Mouse (Mus musculus): ENCODE results near the gene Tsr3. TPM values are rescaled to one million over a fixed set of nuclear protein-coding genes. Genes with fewer than 3 reads are reported as not detected.
A peak's percentile ranks its signal among the peaks of the same experiment; 100 is the strongest.

Gene Tsr3
- polyA plus RNA-seq, 1 experiment from 2014 or later = 24.7 TPM

GRCm38 (mm10) chr17:25248033-25248750 is 8.2 kb downstream of the Tsr3 start:
- no peak overlapping the region for H3K27ac ChIP-seq
- no peaks in the 10 kb centered on the region for H3K9me3 ChIP-seq (replicated peaks)
- 67% methylated on average over 18 of the region's 18 CpGs for WGBS
- H3K27me3 ChIP-seq = peaks cover 40% of the 10 kb centered on the region
- H3K36me3 ChIP-seq = peaks cover 2% of the 10 kb centered on the region; the same call in 1 of the 2 replicates
- no peak for ATAC-seq (replicated peaks; ENCODE audit: insufficient number of reproducible peaks, insufficient read depth, low FRiP score, low read depth)
- H3K4me3 ChIP-seq = no peak overlapping the region
- H3K4me2 ChIP-seq = no peak overlapping the region
- no peaks in the 10 kb centered on the region for H3K4me1 ChIP-seq (replicated peaks)
- H3K9ac ChIP-seq = no peak overlapping the region

- no peak overlapping the region for H3K4me2 ChIP-seq
- no peaks in the 10 kb centered on the region for H3K36me3 ChIP-seq
- no peak overlapping the region for H3K4me3 ChIP-seq
- peaks cover 60% of the 10 kb centered on the region for H3K27me3 ChIP-seq
- WGBS = 72% methylated on average over 8 of the region's 8 CpGs
- H3K9ac ChIP-seq = no peak overlapping the region
- H3K9me3 ChIP-seq (replicated peaks) = no peaks in the 10 kb centered on the region
- H3K4me1 ChIP-seq (replicated peaks) = no peaks in the 10 kb centered on the region
- ATAC-seq (replicated peaks; ENCODE audit: insufficient number of reproducible peaks, insufficient read depth, low FRiP score, low read depth) = no peak
- H3K27ac ChIP-seq = no peak overlapping the region
These were observed 10.3 kb downstream of the Tsr3 start for GRCm38 (mm10) chr17:25250181-25250835.

GRCm38 (mm10) chr17:25252643-25253042 is 12.7 kb downstream of the Tsr3 start:
- H3K4me1 ChIP-seq (replicated peaks) = peaks cover 13% of the 10 kb centered on the region
- H3K4me3 ChIP-seq = no peak overlapping the region
- ATAC-seq (replicated peaks; ENCODE audit: insufficient number of reproducible peaks, insufficient read depth, low FRiP score, low read depth) = no peak
- H3K9ac ChIP-seq = no peak overlapping the region
- no peaks in the 10 kb centered on the region for H3K9me3 ChIP-seq (replicated peaks)
- no peak overlapping the region for H3K4me2 ChIP-seq
- 37% methylated on average over 3 of the region's 3 CpGs for WGBS
- H3K27me3 ChIP-seq = peaks cover 72% of the 10 kb centered on the region
- no peaks in the 10 kb centered on the region for H3K36me3 ChIP-seq
- H3K27ac ChIP-seq = no peak overlapping the region

- peaks cover 63% of the 10 kb centered on the region for H3K27me3 ChIP-seq
- no peaks in the 10 kb centered on the region for H3K9me3 ChIP-seq (replicated peaks)
- 38% methylated on average over 10 of the region's 10 CpGs for WGBS
- no peak overlapping the region for H3K4me2 ChIP-seq
- no peak for ATAC-seq (replicated peaks; ENCODE audit: insufficient number of reproducible peaks, insufficient read depth, low FRiP score, low read depth)
- no peak overlapping the region for H3K27ac ChIP-seq
- H3K9ac ChIP-seq = no peak overlapping the region
- H3K36me3 ChIP-seq = no peaks in the 10 kb centered on the region
- H3K4me3 ChIP-seq = no peak overlapping the region
- H3K4me1 ChIP-seq (replicated peaks) = peaks cover 13% of the 10 kb centered on the region
These were observed 13.8 kb downstream of the Tsr3 start for GRCm38 (mm10) chr17:25253760-25254159.

- 72% methylated on average over 2 of the region's 2 CpGs for WGBS
- peaks cover 8% of the 10 kb centered on the region for H3K36me3 ChIP-seq
- no peak for ATAC-seq (replicated peaks; ENCODE audit: insufficient number of reproducible peaks, insufficient read depth, low FRiP score, low read depth)
- no peaks in the 10 kb centered on the region for H3K9me3 ChIP-seq (replicated peaks)
- H3K27ac ChIP-seq = no peak overlapping the region
- H3K4me2 ChIP-seq = no peak overlapping the region
- H3K4me3 ChIP-seq = no peak overlapping the region
- peaks cover 13% of the 10 kb centered on the region for H3K4me1 ChIP-seq (replicated peaks)
- peaks cover 57% of the 10 kb centered on the region for H3K27me3 ChIP-seq
- no peak overlapping the region for H3K9ac ChIP-seq
These were observed 15.1 kb downstream of the Tsr3 start for GRCm38 (mm10) chr17:25255110-25255509.

GRCm38 (mm10) chr17:25256140-25256754 is 16.3 kb downstream of the Tsr3 start, which contains the start of gene Baiap3:
Baiap3 (minus strand) TSS chr17:25256364.
- H3K4me3 ChIP-seq = peak within 1 kb of the TSS; percentile 41
- WGBS = 3% methylated on average over 35 of the region's 35 CpGs
- no peaks in the 10 kb centered on the region for H3K9me3 ChIP-seq (replicated peaks)
- 0 out of 2 replicates have a peak, but pooled peaks have one; percentile 34 for ATAC-seq (replicated peaks; ENCODE audit: insufficient number of reproducible peaks, insufficient read depth, low FRiP score, low read depth)
- H3K27me3 ChIP-seq = peaks cover 51% of the 10 kb centered on the region
- peak within 1 kb of the TSS; percentile 70 for H3K4me2 ChIP-seq
- peak within 1 kb of the TSS; percentile 40 for H3K9ac ChIP-seq
- peaks cover 10% of the 10 kb centered on the region for H3K36me3 ChIP-seq
- no peak within 1 kb of the TSS for H3K27ac ChIP-seq
- H3K4me1 ChIP-seq (replicated peaks) = peaks cover 13% of the 10 kb centered on the region

GRCm38 (mm10) chr17:25257804-25258261 is 17.9 kb downstream of the Tsr3 start:
- 50% methylated on average over 6 of the region's 6 CpGs for WGBS
- H3K27ac ChIP-seq = no peak overlapping the region
- H3K9me3 ChIP-seq (replicated peaks) = no peaks in the 10 kb centered on the region
- no peak overlapping the region for H3K4me2 ChIP-seq
- H3K9ac ChIP-seq = no peak overlapping the region
- peaks cover 38% of the 10 kb centered on the region for H3K27me3 ChIP-seq
- H3K4me1 ChIP-seq (replicated peaks) = peaks cover 13% of the 10 kb centered on the region
- no peak overlapping the region for H3K4me3 ChIP-seq
- peaks cover 16% of the 10 kb centered on the region for H3K36me3 ChIP-seq
- ATAC-seq (replicated peaks; ENCODE audit: insufficient number of reproducible peaks, insufficient read depth, low FRiP score, low read depth) = no peak

- H3K4me3 ChIP-seq = no peak overlapping the region
- no peak for ATAC-seq (replicated peaks; ENCODE audit: insufficient number of reproducible peaks, insufficient read depth, low FRiP score, low read depth)
- no peak overlapping the region for H3K4me2 ChIP-seq
- H3K4me1 ChIP-seq (replicated peaks) = peaks cover under 1% of the 10 kb centered on the region
- no peaks in the 10 kb centered on the region for H3K9me3 ChIP-seq (replicated peaks)
- 53% methylated on average over 3 of the region's 3 CpGs for WGBS
- no peaks in the 10 kb centered on the region for H3K27me3 ChIP-seq
- no peak overlapping the region for H3K27ac ChIP-seq
- no peak overlapping the region for H3K9ac ChIP-seq
- peaks cover 80% of the 10 kb centered on the region for H3K36me3 ChIP-seq
These were observed 24.5 kb downstream of the Tsr3 start for GRCm38 (mm10) chr17:25264453-25264852.

- Histone ChIP-seq H3K27ac (no peak overlapping the region), H3K9me3 (replicated peaks) (no peaks in the 10 kb centered on the region)
These were observed 30.9 kb downstream of the Tsr3 start for GRCm38 (mm10) chr17:25270795-25271335.

GRCm38 (mm10) chr17:25272326-25272725 is 32.4 kb downstream of the Tsr3 start:
- Histone ChIP-seq H3K27ac (peak overlapping the region; percentile 98), H3K9ac (peak overlapping the region; percentile 94), H3K9me3 (replicated peaks) (no peaks in the 10 kb centered on the region), H3K4me3 (peak overlapping the region; percentile 75), H3K36me3 (peaks cover 22% of the 10 kb centered on the region), H3K27me3 (no peaks in the 10 kb centered on the region), H3K4me2 (peak overlapping the region; percentile 85), H3K4me1 (replicated peaks) (peaks cover 34% of the 10 kb centered on the region)
- 2% methylated on average over 10 of the region's 10 CpGs for WGBS
- no peak for ATAC-seq (replicated peaks; ENCODE audit: insufficient number of reproducible peaks, insufficient read depth, low FRiP score, low read depth)

More at GRCm38 (mm10) chr17:25270795-25271335, 30.9 kb downstream of the Tsr3 start:
- Histone ChIP-seq H3K4me3 (peak overlapping the region; percentile 75; the same call in 1 of the 2 replicates), H3K36me3 (peaks cover 37% of the 10 kb centered on the region), H3K9ac (no peak overlapping the region), H3K27me3 (no peaks in the 10 kb centered on the region), H3K4me1 (replicated peaks) (peaks cover 34% of the 10 kb centered on the region), H3K4me2 (peak overlapping the region; percentile 85)
- WGBS = 59% methylated on average over 2 of the region's 2 CpGs
- no peak for ATAC-seq (replicated peaks; ENCODE audit: insufficient number of reproducible peaks, insufficient read depth, low FRiP score, low read depth)
